Mouse (Mus musculus) small intestine, adult 2 months (tissue): Measurements from ENCODE around the gene Fam198b. TPM values are rescaled to one million over a fixed set of nuclear protein-coding genes. Genes with fewer than 3 reads are reported as not detected.

Experiments used
- H3K27ac ChIP-seq: fragments of 200-500 bp; 2 replicates; pipeline ENCODE4 v1.5.1; 2012; ENCODE audit warnings: low read depth, low read length, control low read depth, inconsistent platforms; ENCODE audit not compliant: insufficient read depth
- H3K27me3 ChIP-seq: fragments of 200-500 bp; 2 replicates; pipeline ENCODE4 v1.6.1; 2012; ENCODE audit warnings: mild to moderate bottlenecking, moderate library complexity, low read length, inconsistent platforms; ENCODE audit not compliant: control insufficient read depth, insufficient read depth
- H3K36me3 ChIP-seq: fragments of 200-500 bp; 2 replicates; pipeline ENCODE4 v1.6.1; 2012; ENCODE audit warnings: mild to moderate bottlenecking, low read length, control low read depth, inconsistent platforms; ENCODE audit not compliant: control insufficient read depth, insufficient read depth
- H3K4me1 ChIP-seq: fragments of 200-500 bp; 2 replicates; pipeline ENCODE4 v1.6.1; 2012; ENCODE audit warnings: low read length, inconsistent platforms, mixed read lengths; ENCODE audit not compliant: control insufficient read depth, insufficient read depth, insufficient read length
- H3K4me3 ChIP-seq: fragments of 200-500 bp; 2 replicates; pipeline ENCODE4 v1.5.1; 2012; ENCODE audit warnings: low read depth, mild to moderate bottlenecking, control low read depth, inconsistent platforms, low read length, moderate library complexity
- CTCF ChIP-seq: fragments of 200-500 bp; IDR thresholded peaks from 2 replicates; pipeline ENCODE4 v1.5.1; 2012; ENCODE audit warnings: low read depth, mild to moderate bottlenecking, control low read depth, inconsistent platforms, low read length, moderate library complexity, mixed read lengths; ENCODE audit not compliant: insufficient replicate concordance, insufficient read length; ENCODE audit errors: extremely low read depth
- POLR2A ChIP-seq: fragments of 200-500 bp; IDR thresholded peaks from 2 replicates; pipeline ENCODE4 v1.6.1; 2012; ENCODE audit warnings: low read depth, mild to moderate bottlenecking, control low read depth, inconsistent platforms, low read length, moderate library complexity
- WGBS: fragments of 180-500 bp; shearing (Covaris S2); methylation state at CpG from one replicate; pipeline ENCODE4 v1.1.7; 2018; 5-methylcytosine and 5-hydroxymethylcytosine counted together
- polyA plus RNA-seq: library from polyadenylated mRNA; depleted of rRNA; stranded (reverse); fragments of >200 nt; gene quantifications from 2 replicates; pipeline ENCODE4 v1.2.3, GENCODE M21; 2012

The Fam198b gene
- polyA plus RNA-seq, 1 experiment, result 1.2 TPM

DNA sequence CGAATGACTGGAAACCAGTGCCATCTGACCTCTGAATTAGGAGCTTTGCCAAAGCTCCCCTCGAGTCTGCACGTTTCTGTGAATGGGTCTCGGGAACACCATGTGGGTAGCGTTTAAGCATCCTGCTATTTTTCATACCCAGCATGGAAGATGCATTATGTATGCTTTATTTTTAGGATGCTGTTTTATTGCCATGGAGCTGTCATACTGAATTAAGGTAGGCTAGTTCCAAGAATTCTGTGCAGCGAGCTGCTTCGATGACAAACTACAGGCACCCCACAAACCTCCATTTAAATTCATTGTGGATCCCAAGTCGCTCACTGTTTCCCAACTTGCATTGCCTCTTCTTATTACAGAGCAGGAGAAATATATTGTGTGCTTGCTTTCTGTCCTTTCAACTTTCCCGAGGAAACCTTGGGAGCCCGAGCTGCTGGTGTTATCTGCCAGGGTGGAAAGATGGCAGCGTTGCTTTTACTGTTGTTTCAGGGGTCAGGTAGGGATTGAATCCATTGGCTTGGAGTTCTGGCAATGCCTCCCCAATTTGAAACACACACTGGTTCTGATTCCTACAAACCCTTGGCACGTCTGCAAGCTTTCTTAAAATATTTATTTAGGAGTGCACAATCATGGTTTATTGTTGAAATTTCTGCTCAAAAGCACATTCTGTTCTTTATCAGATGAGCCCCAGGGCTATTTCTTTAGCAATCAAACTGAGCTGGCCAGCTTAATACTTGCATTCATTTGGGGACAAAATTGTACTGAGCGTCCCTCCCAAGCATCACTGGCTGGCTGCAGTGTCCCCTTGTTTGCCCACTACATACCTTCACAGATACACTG, 13.4 kb downstream of the Fam198b start:
- Histone ChIP-seq H3K36me3 (no peaks in the 10 kb centered on the region), H3K27me3 (no peaks in the 10 kb centered on the region), H3K4me3 (no peak overlapping the region), H3K4me1 (no peaks in the 10 kb centered on the region), H3K27ac (no peak overlapping the region)
- no peak for TF ChIP-seq POLR2A
- no peak for TF ChIP-seq CTCF
- WGBS, result 67% methylated on average over 13 of the region's 13 CpGs

DNA sequence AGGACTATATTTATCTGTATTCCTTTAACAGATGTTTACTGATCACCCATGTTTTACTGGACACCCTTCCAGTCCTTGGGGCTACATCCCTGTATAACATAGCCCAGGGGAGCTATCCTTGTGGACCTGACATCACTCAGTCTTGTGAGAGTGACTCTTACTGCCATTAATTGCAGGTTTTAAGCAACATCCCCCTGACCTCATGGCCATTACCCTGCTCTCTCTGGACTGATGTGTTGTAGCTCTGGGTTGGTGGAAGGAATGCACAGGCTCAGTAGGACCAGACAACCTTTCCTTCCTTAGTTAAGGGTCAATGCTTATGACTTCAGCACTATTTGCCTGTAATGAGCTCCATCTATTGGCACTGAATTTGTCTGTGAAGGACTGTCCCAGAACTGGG, 14.2 kb downstream of the Fam198b start:
- Histone ChIP-seq H3K27ac (no peak overlapping the region), H3K27me3 (no peaks in the 10 kb centered on the region), H3K36me3 (no peaks in the 10 kb centered on the region), H3K4me3 (no peak overlapping the region), H3K4me1 (no peaks in the 10 kb centered on the region)
- TF ChIP-seq CTCF, result no peak
- TF ChIP-seq POLR2A, result no peak

DNA sequence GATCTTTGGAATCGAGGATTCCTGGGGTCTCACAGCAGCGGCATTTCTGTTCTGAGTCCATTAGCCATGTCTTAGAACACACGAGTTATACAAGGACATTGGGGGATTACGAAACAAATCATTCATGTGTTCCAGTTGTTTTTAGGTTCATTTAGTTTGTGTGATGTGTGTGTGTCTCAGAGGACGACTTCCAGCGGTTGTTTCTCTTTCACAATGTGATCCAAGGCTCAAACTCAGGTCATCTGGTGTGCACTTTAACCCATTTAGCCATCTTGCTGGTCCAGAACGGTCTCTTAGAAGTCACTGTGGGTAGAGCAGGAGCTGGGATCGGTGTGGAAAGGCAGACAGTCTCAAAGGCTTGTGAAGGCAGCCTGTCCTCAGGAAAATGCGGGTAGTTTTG, 15.6 kb downstream of the Fam198b start:
- Histone ChIP-seq H3K4me1 (no peaks in the 10 kb centered on the region), H3K36me3 (no peaks in the 10 kb centered on the region), H3K4me3 (no peak overlapping the region), H3K27ac (no peak overlapping the region), H3K27me3 (no peaks in the 10 kb centered on the region)
- TF ChIP-seq CTCF, result no peak
- TF ChIP-seq POLR2A, result no peak
- 78% methylated on average over 9 of the region's 9 CpGs for WGBS

GRCm38 (mm10) chr3:79900502-79900901, 16.2 kb downstream of the Fam198b start:
- H3K4me3 ChIP-seq, result no peak overlapping the region

DNA sequence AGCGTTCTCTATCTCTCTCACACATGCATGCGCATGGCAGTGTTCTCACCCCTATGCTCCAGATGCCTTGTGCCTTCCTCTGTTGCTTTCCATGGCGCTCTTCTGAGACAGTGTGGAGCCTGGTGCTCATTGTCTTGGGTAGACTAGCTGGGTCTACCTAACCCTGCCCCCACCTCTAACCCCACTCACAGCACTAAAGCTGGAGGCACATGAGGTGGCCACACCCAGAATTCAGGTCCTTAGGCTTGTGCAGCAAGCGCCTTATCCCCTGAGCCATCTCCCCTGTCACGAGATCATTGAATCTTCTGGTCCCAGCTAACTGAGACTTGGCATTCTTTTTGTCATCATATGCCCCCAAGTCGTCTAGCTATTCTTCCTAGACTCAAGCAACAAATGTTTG, 17.0 kb downstream of the Fam198b start:
- TF ChIP-seq POLR2A (no peak), CTCF (no peak)
- H3K27me3 ChIP-seq, result no peaks in the 10 kb centered on the region
- WGBS, result 86% methylated on average over 6 of the region's 6 CpGs
- H3K27ac ChIP-seq, result no peak overlapping the region
- H3K36me3 ChIP-seq, result no peaks in the 10 kb centered on the region
- H3K4me1 ChIP-seq, result no peaks in the 10 kb centered on the region
- H3K4me3 ChIP-seq, result no peak overlapping the region

More at GRCm38 (mm10) chr3:79900502-79900901, 16.2 kb downstream of the Fam198b start:
- Histone ChIP-seq H3K27me3 (no peaks in the 10 kb centered on the region), H3K36me3 (no peaks in the 10 kb centered on the region), H3K27ac (no peak overlapping the region), H3K4me1 (no peaks in the 10 kb centered on the region)
- TF ChIP-seq POLR2A, result no peak
- WGBS, result 96% methylated on average over 2 of the region's 2 CpGs

GRCm38 (mm10) chr3:79901734-79902133, 17.4 kb downstream of the Fam198b start:
- no peaks in the 10 kb centered on the region for H3K4me1 ChIP-seq
- H3K27ac ChIP-seq, result no peak overlapping the region
- no peak overlapping the region for H3K4me3 ChIP-seq
- H3K27me3 ChIP-seq, result no peaks in the 10 kb centered on the region
- H3K36me3 ChIP-seq, result no peaks in the 10 kb centered on the region
- 87% methylated on average over 4 of the region's 4 CpGs for WGBS
- TF ChIP-seq POLR2A (no peak), CTCF (no peak)

- no peaks in the 10 kb centered on the region for H3K36me3 ChIP-seq
- 69% methylated on average over 6 of the region's 6 CpGs for WGBS
- H3K4me3 ChIP-seq, result no peak overlapping the region
- no peaks in the 10 kb centered on the region for H3K27me3 ChIP-seq
- no peak for TF ChIP-seq CTCF
- TF ChIP-seq POLR2A, result no peak
- no peaks in the 10 kb centered on the region for H3K4me1 ChIP-seq
- H3K27ac ChIP-seq, result no peak overlapping the region
Measured at GRCm38 (mm10) chr3:79903803-79904202, 19.5 kb downstream of the Fam198b start.
